Mouse (Mus musculus) liver, embryonic 12.5 days (tissue): ENCODE data around the gene Cend1. TPM values are rescaled to one million over a fixed set of nuclear protein-coding genes. Genes with fewer than 3 reads are reported as not detected.

ENCODE experiments used
- ATAC-seq: fragments of 200-750 bp; cut with Nextera tagmentation; 2 replicates; pipeline ENCODE4 v1.8.0; 2017; ENCODE audit warnings: moderate number of reproducible peaks, mild to moderate bottlenecking, moderate library complexity
- H3K27ac ChIP-seq: fragments of 300-500 bp; sonication (generic); 2 replicates; pipeline ENCODE4 v1.5.1; 2016; ENCODE audit warnings: mild to moderate bottlenecking
- H3K27me3 ChIP-seq: fragments of 300-500 bp; sonication (generic); replicated peaks from 2 replicates; pipeline ENCODE4 v1.6.1; 2016; ENCODE audit warnings: mild to moderate bottlenecking, moderate library complexity
- H3K36me3 ChIP-seq: fragments of 300-500 bp; sonication (generic); 2 replicates; pipeline ENCODE4 v1.6.1; 2016; ENCODE audit warnings: mild to moderate bottlenecking, moderate library complexity
- H3K4me1 ChIP-seq: fragments of 300-500 bp; sonication (generic); 2 replicates; pipeline ENCODE4 v1.6.1; 2016
- H3K4me2 ChIP-seq: fragments of 300-500 bp; sonication (generic); 2 replicates; pipeline ENCODE4 v1.6.1; 2016; ENCODE audit warnings: mild to moderate bottlenecking, moderate library complexity
- H3K4me3 ChIP-seq: fragments of 300-500 bp; sonication (generic); 2 replicates; pipeline ENCODE4 v1.5.1; 2016; ENCODE audit warnings: mild to moderate bottlenecking, moderate library complexity
- H3K9ac ChIP-seq: fragments of 300-500 bp; sonication (generic); 2 replicates; pipeline ENCODE4 v1.6.1; 2016; ENCODE audit warnings: mild to moderate bottlenecking, moderate library complexity
- H3K9me3 ChIP-seq: fragments of 300-500 bp; sonication (generic); replicated peaks from 2 replicates; pipeline ENCODE4 v1.6.1; 2016; ENCODE audit warnings: mild to moderate bottlenecking, moderate library complexity
- WGBS: fragments of 180-500 bp; shearing (Covaris S2); methylation state at CpG from one replicate; pipeline ENCODE4 v1.1.7; 2016; ENCODE audit not compliant: insufficient replicate concordance; 5-methylcytosine and 5-hydroxymethylcytosine counted together
- polyA plus RNA-seq: library from polyadenylated mRNA; unstranded; fragments of >200 nt; fragmentation: Nextera tagmentation; extraction: Ambion mirVana; gene quantifications from 2 replicates; pipeline ENCODE4 v1.2.1, GENCODE M21; 2016

Gene Cend1
- polyA plus RNA-seq, result 0.10 and 0.16 TPM in 2 replicates

- peaks cover 41% of the 10 kb centered on the region for H3K36me3 ChIP-seq
- ATAC-seq, result peak; percentile 53
- 10% methylated on average over 19 of the region's 19 CpGs for WGBS
- peaks cover 44% of the 10 kb centered on the region for H3K4me1 ChIP-seq
- H3K27ac ChIP-seq, result no peak within 1 kb of the TSS
- H3K27me3 ChIP-seq, result peaks cover 29% of the 10 kb centered on the region
- H3K9me3 ChIP-seq, result no peaks in the 10 kb centered on the region
- no peak within 1 kb of the TSS; the same call in 1 of the 2 replicates for H3K4me2 ChIP-seq
- no peak within 1 kb of the TSS for H3K9ac ChIP-seq
- H3K4me3 ChIP-seq, result no peak within 1 kb of the TSS
Observed at GRCm38 (mm10) chr7:141429310-141429709, at the start of gene Cend1. Cend1 (minus strand) TSS chr7:141429491.

GRCm38 (mm10) chr7:141478270-141478748 lies 49.0 kb upstream of the Cend1 start:
- H3K4me1 ChIP-seq, result peaks cover 77% of the 10 kb centered on the region
- no peaks in the 10 kb centered on the region for H3K9me3 ChIP-seq
- H3K27ac ChIP-seq, result peak overlapping the region; percentile 89
- ATAC-seq, result no peak
- no peak overlapping the region for H3K4me3 ChIP-seq
- peaks cover 4% of the 10 kb centered on the region; the same call in 1 of the 2 replicates for H3K36me3 ChIP-seq
- 28% methylated on average over 5 of the region's 5 CpGs for WGBS
- H3K27me3 ChIP-seq, result peaks cover 25% of the 10 kb centered on the region
- no peak overlapping the region for H3K9ac ChIP-seq
- peak overlapping the region; percentile 98 for H3K4me2 ChIP-seq

GRCm38 (mm10) chr7:141477578-141478269 lies 48.4 kb upstream of the Cend1 start:
- H3K4me3 ChIP-seq, result peak overlapping the region; percentile 77; the same call in 1 of the 2 replicates
- H3K4me1 ChIP-seq, result peaks cover 79% of the 10 kb centered on the region
- H3K36me3 ChIP-seq, result peaks cover 6% of the 10 kb centered on the region
- peak overlapping the region; percentile 89 for H3K27ac ChIP-seq
- peak overlapping the region; percentile 98 for H3K4me2 ChIP-seq
- no peaks in the 10 kb centered on the region for H3K9me3 ChIP-seq
- peaks cover 20% of the 10 kb centered on the region for H3K27me3 ChIP-seq
- no peak for ATAC-seq
- H3K9ac ChIP-seq, result no peak overlapping the region; the same call in 1 of the 2 replicates
- WGBS, result 21% methylated on average over 4 of the region's 4 CpGs

- 0 out of 2 replicates have a peak, but pooled peaks have one; percentile 6 for ATAC-seq
- H3K4me1 ChIP-seq, result peaks cover 78% of the 10 kb centered on the region
Observed at GRCm38 (mm10) chr7:141476981-141477370, 47.7 kb upstream of the Cend1 start.

GRCm38 (mm10) chr7:141476226-141476980 lies 47.1 kb upstream of the Cend1 start:
- Histone ChIP-seq H3K36me3 (peaks cover 19% of the 10 kb centered on the region), H3K27ac (peak overlapping the region; percentile 89), H3K4me2 (peak overlapping the region; percentile 98), H3K9ac (peak overlapping the region; percentile 84), H3K4me1 (peaks cover 72% of the 10 kb centered on the region), H3K4me3 (peak overlapping the region; percentile 77), H3K9me3 (no peaks in the 10 kb centered on the region), H3K27me3 (peaks cover 6% of the 10 kb centered on the region)
- WGBS, result 2% methylated on average over 11 of the region's 17 CpGs
- ATAC-seq, result peak; percentile 42

More at GRCm38 (mm10) chr7:141476981-141477370, 47.7 kb upstream of the Cend1 start:
- Histone ChIP-seq H3K36me3 (peaks cover 14% of the 10 kb centered on the region), H3K4me3 (peak overlapping the region; percentile 77), H3K9me3 (no peaks in the 10 kb centered on the region), H3K4me2 (peak overlapping the region; percentile 98), H3K27ac (peak overlapping the region; percentile 89), H3K9ac (peak overlapping the region; percentile 84; the same call in 1 of the 2 replicates), H3K27me3 (peaks cover 12% of the 10 kb centered on the region)
- 5% methylated on average over 7 of the region's 7 CpGs for WGBS

- Histone ChIP-seq H3K4me1 (peaks cover 66% of the 10 kb centered on the region), H3K27ac (peak overlapping the region; percentile 89), H3K36me3 (peaks cover 26% of the 10 kb centered on the region), H3K9me3 (no peaks in the 10 kb centered on the region), H3K9ac (peak overlapping the region; percentile 84), H3K4me2 (peak overlapping the region; percentile 98), H3K27me3 (peaks cover under 1% of the 10 kb centered on the region; the same call in 1 of the 2 replicates), H3K4me3 (peak overlapping the region; percentile 77)
- no peak for ATAC-seq
- under 1% methylated on average over 12 of the region's 12 CpGs for WGBS
Observed at GRCm38 (mm10) chr7:141475805-141476158, 46.5 kb upstream of the Cend1 start.

- H3K9me3 ChIP-seq, result no peaks in the 10 kb centered on the region
- peaks cover 62% of the 10 kb centered on the region for H3K4me1 ChIP-seq
- WGBS, result under 1% methylated on average over 86 of the region's 87 CpGs
Observed at GRCm38 (mm10) chr7:141475011-141475804, 45.9 kb upstream of the Cend1 start, which contains the start of the genes Polr2l and Tspan4. Polr2l (minus strand) TSS chr7:141475132. Tspan4 (plus strand) TSS chr7:141475240.

GRCm38 (mm10) chr7:141474160-141474559 lies 44.9 kb upstream of the Cend1 start:
- Histone ChIP-seq H3K4me1 (peaks cover 71% of the 10 kb centered on the region), H3K36me3 (peaks cover 38% of the 10 kb centered on the region), H3K4me3 (peak overlapping the region; percentile 77), H3K27ac (peak overlapping the region; percentile 89), H3K4me2 (peak overlapping the region; percentile 98), H3K27me3 (no peaks in the 10 kb centered on the region), H3K9me3 (no peaks in the 10 kb centered on the region), H3K9ac (peak overlapping the region; percentile 84)
- ATAC-seq, result no peak
- WGBS, result 7% methylated on average over 5 of the region's 5 CpGs

More at GRCm38 (mm10) chr7:141475011-141475804, 45.9 kb upstream of the Cend1 start, which contains the start of the genes Polr2l and Tspan4:
- H3K27me3 ChIP-seq, result no peaks in the 10 kb centered on the region
- H3K36me3 ChIP-seq, result peaks cover 31% of the 10 kb centered on the region
- peak; percentile 78 for ATAC-seq
- H3K4me2 ChIP-seq, result peak within 1 kb of the TSS; percentile 98
- H3K27ac ChIP-seq, result peak within 1 kb of the TSS; percentile 89
- peak within 1 kb of the TSS; percentile 77 for H3K4me3 ChIP-seq
- H3K9ac ChIP-seq, result peak within 1 kb of the TSS; percentile 84

GRCm38 (mm10) chr7:141472763-141473162 lies 43.5 kb upstream of the Cend1 start:
- WGBS, result 76% methylated on average over 6 of the region's 6 CpGs
- Histone ChIP-seq H3K4me1 (peaks cover 74% of the 10 kb centered on the region), H3K4me2 (no peak overlapping the region), H3K9ac (no peak overlapping the region), H3K27ac (no peak overlapping the region), H3K36me3 (peaks cover 38% of the 10 kb centered on the region), H3K27me3 (no peaks in the 10 kb centered on the region), H3K4me3 (no peak overlapping the region), H3K9me3 (no peaks in the 10 kb centered on the region)
- no peak for ATAC-seq

- Histone ChIP-seq H3K9me3 (no peaks in the 10 kb centered on the region), H3K4me2 (no peak overlapping the region), H3K36me3 (peaks cover 38% of the 10 kb centered on the region), H3K27ac (0 out of 2 replicates have a peak overlapping the region, but pooled peaks have one; percentile 7), H3K4me3 (no peak overlapping the region), H3K27me3 (no peaks in the 10 kb centered on the region), H3K9ac (no peak overlapping the region), H3K4me1 (peaks cover 73% of the 10 kb centered on the region)
- 72% methylated on average over 6 of the region's 6 CpGs for WGBS
- ATAC-seq, result no peak
Observed at GRCm38 (mm10) chr7:141472226-141472625, 42.9 kb upstream of the Cend1 start.

- peaks cover 6% of the 10 kb centered on the region for H3K27me3 ChIP-seq
- H3K27ac ChIP-seq, result 0 out of 2 replicates have a peak overlapping the region, but pooled peaks have one; percentile 8
- WGBS, result 89% methylated on average over 1 of the region's 1 CpGs
- no peak overlapping the region for H3K4me2 ChIP-seq
- H3K4me3 ChIP-seq, result no peak overlapping the region
- H3K36me3 ChIP-seq, result peaks cover 38% of the 10 kb centered on the region
- peaks cover 73% of the 10 kb centered on the region for H3K4me1 ChIP-seq
- no peak overlapping the region for H3K9ac ChIP-seq
- no peak for ATAC-seq
- no peaks in the 10 kb centered on the region for H3K9me3 ChIP-seq
Observed at GRCm38 (mm10) chr7:141471236-141471635, 41.9 kb upstream of the Cend1 start.
